Mouse (Mus musculus) fibroblast of lung, adult 2 months (primary cell): ENCODE measurements around the gene Rpl22.

Source experiments
- DNase-seq: peaks from one replicate; pipeline ENCODE4 v3.0.0-alpha.2; 2011; ENCODE audit warnings: low read depth

Rpl22 gene

DNA sequence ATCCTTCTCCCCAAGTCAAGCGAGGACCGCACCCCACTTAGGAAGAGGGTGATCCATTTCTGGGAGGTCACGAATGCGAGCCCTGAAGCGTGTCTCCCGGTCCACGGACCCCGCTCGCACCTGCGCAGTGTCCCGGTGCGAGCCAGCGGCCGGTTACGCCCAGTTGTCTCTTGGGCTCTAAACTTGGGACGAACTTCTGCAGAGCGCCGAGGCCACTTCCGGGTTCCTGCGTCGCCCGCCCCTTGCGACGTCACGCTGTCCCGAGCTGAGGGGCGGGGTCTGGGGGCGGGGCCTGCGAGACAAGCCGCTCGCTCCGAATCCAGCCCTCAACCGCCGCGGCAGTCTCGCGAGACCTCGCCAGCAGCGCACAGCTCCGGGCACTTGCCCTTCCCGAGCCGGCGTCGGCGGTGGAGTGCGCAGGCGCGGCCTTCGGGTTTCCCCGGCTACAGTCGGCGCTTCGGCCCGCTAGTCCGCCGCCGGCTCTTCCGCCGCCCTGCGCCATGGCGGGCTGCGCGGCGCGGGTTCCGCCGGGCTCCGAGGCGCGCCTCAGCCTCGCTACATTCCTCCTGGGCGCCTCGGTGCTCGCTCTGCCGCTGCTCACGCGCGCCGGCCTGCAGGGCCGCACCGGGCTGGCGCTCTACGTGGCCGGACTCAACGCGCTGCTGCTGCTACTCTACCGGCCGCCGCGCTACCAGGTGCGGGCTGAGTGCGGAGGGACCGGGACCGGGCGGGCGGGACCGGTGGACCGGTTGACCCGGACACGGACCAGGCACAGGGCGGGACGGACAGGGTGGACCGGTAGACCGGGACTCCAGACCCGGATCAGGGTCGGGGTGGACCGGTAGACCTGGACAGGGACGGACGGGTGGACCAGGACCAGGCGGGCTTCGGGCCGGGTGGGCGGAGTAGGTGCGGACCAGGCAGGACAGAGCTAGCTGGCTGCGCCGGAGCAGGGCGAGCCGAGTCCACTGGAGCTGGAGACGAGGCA lies 28.4 kb upstream of the Rpl22 start, which contains the start of gene Icmt:
TSS of gene Icmt (plus strand) at position 354 of the 988 bp plus-strand sequence.
- peak; percentile 89 for DNase-seq

DNA sequence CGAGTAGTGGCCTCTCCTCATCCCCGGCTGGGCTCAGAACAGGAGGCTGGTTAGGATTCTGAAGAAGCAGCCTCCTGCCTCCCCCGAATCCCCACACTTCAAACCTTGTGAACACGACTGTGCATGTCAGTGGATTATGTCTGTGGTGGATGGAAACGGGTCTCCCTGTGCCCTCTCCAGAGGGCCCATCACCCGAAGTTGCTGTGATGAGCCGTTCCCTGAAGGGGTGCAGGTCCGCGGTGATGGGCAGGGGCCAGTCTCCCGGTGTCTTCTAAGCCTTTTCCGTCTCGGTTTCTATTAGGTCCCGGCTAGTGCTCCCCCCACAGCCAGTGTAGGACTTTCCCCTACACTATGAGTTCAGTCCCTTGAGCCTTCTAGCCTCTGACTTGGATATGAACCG lies 26.7 kb upstream of the Rpl22 start:
- DNase-seq = no peak

DNA sequence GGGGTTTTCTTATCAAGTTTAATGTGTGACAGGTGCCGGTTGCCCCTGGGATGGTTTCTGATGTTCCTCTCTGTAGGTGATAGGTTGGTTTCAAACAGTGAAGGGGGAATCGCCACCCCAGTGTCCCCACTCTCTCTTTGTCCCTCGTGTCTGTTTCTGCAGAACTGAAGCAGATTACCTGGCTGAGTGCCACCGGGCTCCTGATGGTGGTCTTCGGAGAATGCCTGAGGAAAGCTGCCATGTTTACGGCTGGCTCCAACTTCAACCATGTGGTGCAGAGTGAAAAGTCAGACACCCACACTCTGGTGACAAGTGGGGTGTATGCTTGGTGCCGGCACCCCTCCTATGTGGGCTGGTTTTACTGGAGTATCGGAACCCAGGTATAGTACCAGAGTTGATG lies 25.2 kb upstream of the Rpl22 start:
- DNase-seq = no peak

DNA sequence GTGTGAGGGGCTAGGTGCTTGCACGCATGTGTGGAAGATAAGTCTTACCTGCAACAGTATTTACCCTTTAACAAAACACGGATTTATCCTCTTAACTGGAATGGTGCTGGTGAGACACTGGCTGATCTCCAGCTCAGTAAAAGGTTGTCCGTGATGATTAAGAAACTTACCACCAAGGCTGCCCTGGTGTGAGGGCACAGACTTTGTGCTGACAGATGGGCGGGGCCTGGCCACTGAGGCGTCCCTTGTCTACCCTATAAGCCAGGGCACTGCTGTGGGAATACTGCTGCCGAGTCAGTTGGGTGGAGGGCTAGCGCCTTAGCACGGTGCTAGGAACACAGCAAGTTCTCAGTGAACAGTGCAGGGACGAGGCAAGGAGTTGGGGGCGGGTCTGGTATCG lies 23.5 kb upstream of the Rpl22 start:
- DNase-seq = no peak

DNA sequence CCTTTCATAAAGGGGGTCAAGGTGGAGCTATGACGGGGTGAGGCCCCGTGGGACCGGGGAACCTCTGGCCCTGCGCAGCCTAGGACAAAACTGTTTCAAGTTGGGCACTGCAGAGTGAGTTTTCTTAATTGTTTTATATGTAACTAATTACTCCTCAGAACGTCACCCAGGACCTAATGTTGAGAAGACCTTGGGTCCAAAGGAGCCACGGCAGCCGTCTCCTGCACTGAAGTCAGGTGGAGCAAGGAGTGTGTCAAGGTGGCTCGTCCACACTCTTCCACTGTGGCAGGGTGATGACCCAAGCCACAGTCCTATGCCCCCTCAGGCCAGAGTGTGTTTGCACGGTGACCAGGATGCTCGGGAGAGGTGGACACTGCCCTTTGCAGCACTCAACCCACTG lies 22.4 kb upstream of the Rpl22 start:
- no peak for DNase-seq

DNA sequence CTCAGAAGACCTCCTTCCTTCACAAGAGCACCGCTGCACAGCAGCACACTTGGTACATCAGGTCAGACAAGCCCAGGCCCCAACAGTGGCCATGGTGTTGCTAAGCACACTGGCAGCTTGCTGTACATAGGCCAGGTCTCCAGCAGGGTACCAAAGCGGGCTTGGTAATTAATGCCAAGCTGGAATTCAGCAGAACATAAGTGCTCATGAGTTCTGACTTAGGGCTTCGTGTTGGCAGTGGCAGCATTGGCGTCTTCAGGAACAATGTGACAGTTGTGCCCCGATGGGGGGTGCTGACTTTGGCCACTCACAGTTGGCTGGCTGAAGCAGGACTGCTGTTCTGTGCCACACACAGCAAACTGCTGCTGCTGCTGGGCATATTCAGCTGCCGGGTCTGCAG lies 20.9 kb upstream of the Rpl22 start:
- DNase-seq = no peak

DNA sequence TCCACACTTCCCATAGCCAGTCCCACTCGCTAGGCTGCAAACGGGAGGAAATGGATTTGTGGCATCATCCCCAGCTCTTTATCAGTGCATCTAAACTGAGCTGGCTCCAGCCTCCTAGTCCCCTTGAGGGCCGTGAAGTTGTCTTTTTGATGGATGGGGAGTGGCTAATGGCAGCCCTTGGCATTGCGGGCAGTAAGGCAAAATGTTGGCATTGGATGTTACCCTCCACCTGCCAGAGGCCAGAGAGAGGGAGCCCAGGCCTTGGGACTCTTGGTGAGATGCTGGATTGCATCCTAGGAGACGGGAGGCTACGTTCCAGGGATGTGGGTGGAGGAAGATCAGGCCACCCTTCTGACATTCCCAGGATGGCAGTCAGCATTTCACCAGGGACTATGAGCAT lies 19.6 kb upstream of the Rpl22 start:
- DNase-seq = no peak

DNA sequence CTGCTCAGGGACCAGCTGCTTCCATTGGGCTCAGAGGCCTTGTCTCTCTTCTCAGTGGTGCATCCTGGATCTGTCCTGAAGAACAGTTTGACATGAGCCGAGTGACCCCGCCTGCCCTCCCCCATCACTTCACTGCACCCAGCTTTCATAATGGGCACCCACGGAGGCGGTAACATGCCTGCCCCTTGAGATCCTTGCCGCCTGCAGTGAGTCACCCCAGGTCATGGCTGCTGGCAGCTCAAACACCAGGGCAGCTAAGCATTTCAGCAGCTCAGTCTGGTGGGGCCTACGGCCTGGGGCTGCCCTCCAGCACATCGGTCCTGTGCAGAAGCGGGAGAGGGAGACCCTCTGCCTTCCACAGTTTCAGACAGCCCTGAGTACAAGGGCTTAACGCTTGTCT lies 18.0 kb upstream of the Rpl22 start:
- DNase-seq = no peak

DNA sequence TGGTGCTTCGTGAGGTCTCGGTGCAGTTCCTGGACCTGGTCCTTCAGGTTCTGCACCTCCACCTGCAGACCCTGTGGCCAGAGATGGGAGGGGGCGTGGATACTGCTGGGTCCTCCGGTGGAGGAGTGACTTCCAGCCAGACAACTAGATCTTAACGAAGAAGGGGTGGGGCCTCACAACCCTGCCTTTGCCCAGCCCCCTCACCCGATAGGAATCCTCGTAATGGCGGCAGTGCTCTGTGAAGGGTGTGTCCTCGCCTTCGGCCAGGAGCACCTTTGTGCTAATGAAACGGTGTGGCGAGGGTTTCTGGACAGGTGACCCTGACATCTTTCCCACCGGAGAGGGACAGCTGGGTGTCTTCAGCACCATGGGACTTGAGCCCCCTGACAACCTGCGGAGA lies 13.4 kb upstream of the Rpl22 start:
- DNase-seq = no peak

DNA sequence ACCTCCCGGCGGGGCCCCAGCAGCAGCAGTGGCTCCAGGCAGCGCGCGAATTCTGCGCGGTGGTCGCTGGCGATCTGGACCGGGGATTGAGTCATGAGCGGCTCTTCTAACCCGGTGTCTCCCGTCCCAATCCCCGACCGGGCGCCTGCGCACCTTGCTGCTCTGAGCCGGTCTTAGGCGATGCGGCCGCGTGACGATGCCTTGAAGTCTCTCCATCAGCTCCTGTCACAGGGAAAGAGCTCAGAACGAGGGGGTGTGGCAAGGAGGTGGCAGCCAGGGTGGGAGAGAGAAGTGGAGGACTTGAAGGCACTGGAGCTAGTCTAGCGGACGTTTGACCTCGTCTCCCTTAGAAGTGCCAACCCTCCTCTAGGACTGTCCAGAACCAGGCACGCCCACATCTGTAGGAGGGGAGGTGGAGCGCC lies 12.3 kb upstream of the Rpl22 start:
- no peak for DNase-seq

DNA sequence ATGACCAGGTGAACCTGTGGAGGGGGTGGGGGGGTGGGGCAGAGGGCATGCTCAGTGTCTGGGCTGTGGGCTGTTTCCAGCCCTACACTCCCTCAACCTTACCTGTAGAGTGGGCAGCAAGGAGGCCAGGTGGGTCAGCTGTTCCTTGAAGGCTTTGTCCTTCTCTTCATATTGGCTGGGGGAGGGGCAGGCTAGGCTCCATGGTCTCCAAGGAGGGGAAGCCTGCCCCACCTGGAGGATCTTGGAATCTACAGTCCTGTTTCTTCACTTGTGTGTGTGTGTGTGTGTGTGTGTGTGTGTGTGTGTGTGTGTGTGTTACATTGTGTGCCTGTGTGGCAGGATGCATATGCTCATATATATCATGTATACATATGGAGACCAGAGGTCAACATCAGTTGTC lies 11.6 kb upstream of the Rpl22 start:
- no peak for DNase-seq

DNA sequence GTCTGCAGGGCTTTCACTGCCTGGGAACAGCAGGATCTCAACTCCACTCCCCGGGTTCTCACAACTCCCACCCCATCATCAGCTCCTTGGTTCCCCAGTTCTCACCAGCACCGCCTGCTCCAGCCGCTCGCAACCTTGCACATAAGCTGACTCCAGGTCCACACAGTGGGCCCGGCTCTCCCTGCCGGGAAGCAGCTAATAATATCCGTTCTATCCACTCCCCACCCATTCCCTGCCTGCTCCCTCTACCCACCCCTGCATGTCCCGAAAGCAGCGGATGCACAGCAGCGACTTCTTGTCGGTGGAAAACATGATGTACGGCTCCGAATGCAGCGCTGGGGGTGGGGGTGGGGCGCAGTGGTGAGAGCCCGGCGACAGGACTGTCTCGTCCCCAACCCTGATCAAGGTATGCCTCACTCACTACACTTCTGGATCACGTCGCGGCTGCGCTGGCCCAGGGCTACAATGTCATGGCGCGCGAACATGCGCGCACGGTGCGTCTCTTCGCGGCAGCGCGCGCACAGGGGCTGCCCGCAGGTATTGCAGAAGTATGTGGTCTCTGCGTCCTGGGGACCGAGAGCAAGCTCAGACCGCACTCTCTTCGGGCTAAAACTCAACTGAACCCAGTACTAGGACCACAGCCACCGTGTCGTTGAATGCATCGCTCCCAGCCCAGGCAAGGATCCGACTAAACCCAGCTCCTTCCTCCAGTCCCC lies 9.9 kb upstream of the Rpl22 start:
- DNase-seq = no peak

DNA sequence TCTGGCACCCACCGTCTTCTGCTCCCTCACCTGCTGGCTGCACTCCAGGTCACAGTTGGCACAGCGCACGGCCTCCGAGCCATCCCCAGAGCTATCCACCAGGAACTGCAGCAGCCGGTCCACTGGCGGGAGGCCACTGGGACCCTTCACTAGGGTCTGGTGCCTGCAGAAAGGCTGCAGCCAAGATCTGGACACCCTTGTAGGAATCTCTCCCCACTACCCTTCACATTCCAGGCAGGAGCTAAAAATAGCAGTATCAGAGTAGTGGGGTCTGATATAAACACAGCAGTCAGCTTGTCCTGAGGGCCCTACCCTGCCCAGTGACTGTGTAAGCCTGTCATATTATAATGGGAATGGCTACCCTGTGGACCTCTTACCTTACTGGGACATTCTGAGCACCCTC lies 7.9 kb upstream of the Rpl22 start:
- no peak for DNase-seq

DNA sequence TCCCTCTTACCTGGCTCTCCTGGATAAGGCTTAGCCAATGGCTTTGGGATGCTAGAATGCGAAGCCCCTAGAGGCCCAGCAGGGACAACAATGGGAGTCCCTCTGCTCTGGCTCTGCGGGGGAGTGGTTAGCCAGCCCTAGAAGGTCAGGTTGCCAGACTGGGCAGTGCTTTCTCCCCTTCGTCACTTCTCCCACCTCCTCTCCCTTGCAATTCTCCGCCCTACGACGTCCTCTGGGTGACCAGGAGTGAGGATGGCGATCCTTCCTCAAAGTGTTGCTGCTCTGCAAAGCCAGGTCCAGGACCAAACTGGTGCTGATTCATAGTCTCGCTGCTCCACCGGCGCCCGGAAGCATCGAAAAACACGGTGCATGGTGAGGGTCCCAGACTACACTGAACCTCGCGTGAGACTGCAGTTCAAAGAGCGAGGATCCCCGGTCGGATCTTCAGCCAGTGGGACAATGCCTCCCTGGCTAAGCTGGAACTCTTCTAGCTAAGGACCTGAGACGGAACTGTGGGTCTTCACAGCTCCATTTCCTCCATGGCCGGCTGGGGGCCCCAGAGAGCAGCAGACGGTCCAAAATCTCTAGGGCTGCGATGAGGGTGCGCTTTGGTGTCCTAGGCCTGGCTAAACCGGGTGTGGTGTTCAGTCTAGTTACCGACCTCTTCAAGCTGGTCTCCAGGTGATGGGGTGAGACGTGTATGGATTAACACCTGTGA lies 6.9 kb upstream of the Rpl22 start, which contains the start of gene Rnf207:
TSS of gene Rnf207 (minus strand) at position 477 of the 718 bp plus-strand sequence.
- DNase-seq = no peak

DNA sequence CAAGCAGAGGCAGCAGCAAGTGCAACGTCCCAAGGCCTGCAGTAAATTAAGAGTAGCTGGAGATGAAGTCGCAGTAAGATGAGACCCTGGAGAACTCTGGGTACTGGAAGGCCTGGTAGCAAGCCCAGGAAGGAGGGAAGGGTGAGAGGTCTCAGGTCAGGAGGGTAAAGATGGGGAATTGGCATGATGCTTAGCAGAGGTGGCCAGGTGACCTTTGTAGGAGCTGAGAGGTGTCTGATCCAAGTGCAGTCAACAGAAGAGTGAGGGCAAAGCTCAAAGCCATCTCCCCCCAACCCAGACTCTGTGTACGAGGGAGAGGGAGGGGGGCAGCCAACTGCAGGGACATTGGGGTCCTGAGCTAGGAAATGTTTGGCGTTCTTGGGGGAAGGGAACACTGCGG lies 4.1 kb upstream of the Rpl22 start:
- no peak for DNase-seq

DNA sequence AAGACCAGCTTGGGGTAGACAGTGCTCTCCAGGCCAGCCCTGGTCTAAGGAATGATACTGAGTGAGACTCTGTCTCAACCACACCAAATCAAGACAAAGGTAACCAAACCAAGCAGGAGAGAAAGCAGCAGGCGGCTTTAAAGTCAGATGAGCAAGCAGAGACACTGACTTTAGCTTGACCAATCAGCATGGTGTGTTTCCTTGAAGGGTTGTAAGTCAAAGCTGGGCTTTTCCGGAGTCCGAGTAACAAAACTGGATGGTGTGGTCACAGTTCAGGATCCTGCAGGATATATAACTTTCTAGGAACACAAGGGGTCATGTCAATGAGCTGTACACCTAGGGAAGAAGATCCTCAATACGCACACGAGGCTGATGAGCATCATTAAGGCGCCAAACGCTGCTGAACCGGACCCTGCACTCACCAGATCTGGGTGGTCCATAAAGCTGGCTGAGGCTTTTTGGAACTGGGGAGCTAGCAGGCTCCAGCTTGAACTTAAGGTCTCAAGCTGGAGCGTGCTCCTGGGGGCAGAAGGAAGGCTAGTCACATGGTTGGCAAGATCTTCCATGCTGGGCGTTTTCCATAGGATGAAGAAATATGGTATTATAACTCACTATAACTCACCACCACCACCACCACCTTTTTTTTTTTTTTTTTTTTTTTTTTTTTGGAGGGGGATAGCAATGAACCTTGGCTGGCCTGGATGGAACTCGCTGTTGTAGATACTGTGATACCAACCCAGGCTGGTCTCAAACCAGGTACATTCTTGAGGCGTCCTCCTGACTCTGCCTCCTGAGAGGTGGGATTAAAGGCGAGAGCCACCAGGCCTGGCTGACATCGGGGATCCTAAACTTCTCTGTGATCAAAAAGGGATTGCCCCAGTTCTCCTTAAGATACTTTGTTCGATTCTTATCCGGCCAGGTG lies 640 bp upstream of the Rpl22 start:
- DNase-seq = no peak

DNA sequence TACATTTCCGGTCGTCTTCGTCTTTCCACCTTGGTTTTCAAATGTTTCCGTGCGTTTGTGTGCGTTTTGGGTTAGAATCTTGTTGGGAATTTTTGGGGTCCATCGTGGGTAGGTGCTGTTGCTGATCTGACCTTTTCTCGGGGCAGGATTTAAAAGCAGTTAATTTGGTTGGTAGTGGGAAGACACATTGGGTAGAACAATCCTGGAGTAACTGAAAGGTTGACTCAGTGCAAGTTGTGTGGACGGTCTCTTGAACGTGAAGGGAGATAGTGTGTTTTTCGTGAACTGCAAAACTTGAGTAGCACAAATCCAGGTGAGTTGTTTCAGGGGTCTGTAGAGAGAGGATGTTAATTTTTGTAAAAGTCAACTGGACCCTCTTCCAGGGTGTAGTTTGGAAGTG lies 1.0 kb downstream of the Rpl22 start:
- no peak for DNase-seq

DNA sequence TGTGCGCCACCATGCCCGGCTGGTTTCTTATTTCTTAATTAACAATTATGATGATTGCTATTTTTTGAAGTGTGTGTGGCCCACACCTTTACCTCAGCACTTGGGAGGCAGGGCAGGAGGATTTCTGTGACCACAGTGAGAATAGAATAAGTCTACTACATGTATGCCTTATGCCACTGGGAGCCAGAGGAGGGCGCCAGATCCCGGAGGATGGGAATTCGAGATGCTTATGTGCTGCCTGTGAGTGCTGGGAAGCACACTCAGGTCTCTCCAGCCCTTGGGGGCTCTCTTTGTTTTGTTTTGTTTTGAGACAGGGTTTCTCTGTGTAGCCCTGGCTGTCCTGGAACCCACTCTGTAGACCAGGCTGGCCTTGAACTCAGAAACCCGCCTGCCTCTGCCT lies 3.1 kb downstream of the Rpl22 start:
- DNase-seq = no peak

DNA sequence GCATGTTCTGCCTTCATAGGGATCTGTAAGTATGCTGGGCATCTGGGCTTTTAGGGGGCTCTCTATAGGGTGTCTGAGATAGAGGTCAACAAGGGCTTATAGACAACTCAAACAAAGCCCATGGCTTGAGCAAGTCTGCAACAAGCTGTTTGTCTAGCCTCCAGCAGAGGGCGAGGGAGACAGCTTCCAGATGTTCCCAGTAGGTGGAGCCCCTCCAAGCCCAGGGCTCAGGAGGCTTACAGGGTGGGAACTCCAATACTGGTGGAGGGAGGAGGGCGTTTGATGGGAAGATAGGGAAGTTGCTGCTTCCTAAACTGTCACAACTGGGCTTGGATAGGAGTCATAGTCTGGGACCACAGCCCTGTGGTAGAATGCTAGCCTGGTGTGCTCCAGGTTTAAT lies 7.4 kb downstream of the Rpl22 start:
- DNase-seq = no peak

DNA sequence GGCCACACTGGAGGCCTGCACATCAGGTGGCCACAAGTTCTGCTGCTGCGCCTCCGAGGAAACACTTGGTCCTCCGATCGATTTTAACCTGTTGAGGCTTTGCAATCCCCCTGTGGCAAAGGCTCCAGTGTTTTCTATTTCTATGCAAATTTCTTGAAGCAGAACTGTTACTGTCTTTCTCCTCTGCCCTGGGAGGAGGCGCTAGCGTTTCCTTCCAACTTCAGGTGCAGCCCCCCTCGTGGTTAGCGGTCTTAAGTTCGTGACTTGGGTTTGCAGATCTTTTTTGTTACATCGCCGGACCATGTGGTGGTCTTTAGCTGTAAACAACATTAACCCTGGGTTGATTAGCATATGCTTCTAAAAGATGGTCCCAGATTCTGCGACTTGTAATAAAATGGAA lies 8.0 kb downstream of the Rpl22 start:
- no peak for DNase-seq

DNA sequence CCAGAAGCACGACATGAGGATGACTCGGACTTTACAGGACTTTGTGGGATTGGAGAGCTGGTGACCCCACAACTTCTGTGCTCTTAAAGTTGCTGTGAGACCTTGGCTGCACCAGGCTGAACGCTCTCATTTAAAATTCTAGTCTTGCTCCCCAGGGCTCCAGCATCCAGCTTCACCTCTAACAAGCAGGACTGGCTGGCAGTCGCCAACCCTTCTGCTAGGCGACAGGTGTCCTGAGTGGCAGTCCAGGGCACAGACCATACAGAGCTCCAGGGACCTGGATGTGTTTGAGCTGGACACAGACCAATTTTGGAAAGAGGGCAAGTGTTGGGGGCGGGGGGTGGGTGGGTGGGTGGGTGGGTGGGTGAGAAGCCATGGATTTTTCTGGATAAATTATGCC lies 12.2 kb downstream of the Rpl22 start:
- DNase-seq = no peak
